Mouse (Mus musculus) heart, postnatal 14 days (tissue): ENCODE data around the gene Mki67. TPM values are rescaled to one million over a fixed set of nuclear protein-coding genes. Genes with fewer than 3 reads are reported as not detected.
A peak's percentile ranks its signal among the peaks of the same experiment; 100 is the strongest.

ENCODE experiments used
- DNase-seq, 2 experiments: peaks; one replicate each; pipeline ENCODE4 v3.0.0; 2021 to 2022
- intact Hi-C: fragments of 180-260 bp; cut with DNase I; formaldehyde crosslinking; loops from one replicate; pipeline ENCODE4 v1.15.1; 2025
- total RNA-seq, 2 experiments: library from RNA; stranded (reverse); gene quantifications; 2 replicates each; pipeline ENCODE4 v1.2.3; 2021

The Mki67 gene
- total RNA-seq, 2 experiments from 2014 or later, result 10.0 to 18.6 TPM

GRCm38 (mm10) chr7:135680334-135680733, 35.8 kb downstream of the Mki67 start:
- intact Hi-C loops, result loop anchor here (5.0 kb wide), 1 partner anchor 57 kb away; no protein-coding TSS in a partner anchor
- peak; percentile 66 to 71 for DNase-seq

- intact Hi-C loops, result no loop called here
- peak; percentile 42 to 68 for DNase-seq
Observed at GRCm38 (mm10) chr7:135676722-135677121, 39.4 kb downstream of the Mki67 start.

- DNase-seq, result no peak
- intact Hi-C loops, result no loop called here
Observed at GRCm38 (mm10) chr7:135673576-135673975, 42.6 kb downstream of the Mki67 start.

GRCm38 (mm10) chr7:135668852-135669739, 47.1 kb downstream of the Mki67 start:
- intact Hi-C loops, result loop anchor here (1.0 to 2.0 kb wide), 2 partner anchors 26 to 132 kb away; partner anchors contain the start of gene Ptpre
- peak; percentile 49 to 74 for DNase-seq

- DNase-seq, result no peak
- intact Hi-C loops, result no loop called here
Observed at GRCm38 (mm10) chr7:135666314-135666713, 49.8 kb downstream of the Mki67 start.

- DNase-seq, result no peak
- intact Hi-C loops, result no loop called here
Observed at GRCm38 (mm10) chr7:135664211-135664610, 52.0 kb downstream of the Mki67 start.

- DNase-seq, result no peak
- intact Hi-C loops, result no loop called here
Observed at GRCm38 (mm10) chr7:135660314-135660713, 55.8 kb downstream of the Mki67 start.

- DNase-seq, result no peak
- intact Hi-C loops, result no loop called here
Observed at GRCm38 (mm10) chr7:135659314-135659935, 56.7 kb downstream of the Mki67 start.

- DNase-seq, result no peak
- intact Hi-C loops, result no loop called here
Observed at GRCm38 (mm10) chr7:135658150-135658549, 58.0 kb downstream of the Mki67 start.

GRCm38 (mm10) chr7:135655113-135655512, 61.0 kb downstream of the Mki67 start:
- no peak for DNase-seq
- intact Hi-C loops, result no loop called here

- no peak for DNase-seq
- intact Hi-C loops, result no loop called here
Observed at GRCm38 (mm10) chr7:135654288-135654687, 61.9 kb downstream of the Mki67 start.

GRCm38 (mm10) chr7:135653601-135654000, 62.6 kb downstream of the Mki67 start:
- DNase-seq, result no peak
- intact Hi-C loops, result no loop called here

GRCm38 (mm10) chr7:135652781-135653180, 63.4 kb downstream of the Mki67 start:
- DNase-seq, result no peak
- intact Hi-C loops, result no loop called here

- DNase-seq, result peak; percentile 35 to 36
- intact Hi-C loops, result no loop called here
Observed at GRCm38 (mm10) chr7:135651831-135652511, 64.2 kb downstream of the Mki67 start.

- no peak for DNase-seq
Observed at GRCm38 (mm10) chr7:135650061-135650460, 66.1 kb downstream of the Mki67 start.

GRCm38 (mm10) chr7:135649306-135649705, 66.9 kb downstream of the Mki67 start:
- intact Hi-C loops, result no loop called here
- no peak for DNase-seq

More at GRCm38 (mm10) chr7:135650061-135650460, 66.1 kb downstream of the Mki67 start:
- intact Hi-C loops, result no loop called here

- DNase-seq, result no peak
- intact Hi-C loops, result no loop called here
Observed at GRCm38 (mm10) chr7:135648821-135649220, 67.3 kb downstream of the Mki67 start.

- DNase-seq, result no peak
- intact Hi-C loops, result no loop called here
Observed at GRCm38 (mm10) chr7:135646976-135647375, 69.2 kb downstream of the Mki67 start.

GRCm38 (mm10) chr7:135644452-135644851, 71.7 kb downstream of the Mki67 start:
- intact Hi-C loops, result no loop called here
- no peak for DNase-seq

GRCm38 (mm10) chr7:135641698-135642507, 74.3 kb downstream of the Mki67 start:
- DNase-seq, result peak; percentile 29 to 48
- intact Hi-C loops, result loop anchor here (2.0 kb wide), 1 partner anchor 27 kb away; no protein-coding TSS in a partner anchor
